Mouse (Mus musculus): ENCODE measurements around the gene Trrap.

DNA sequence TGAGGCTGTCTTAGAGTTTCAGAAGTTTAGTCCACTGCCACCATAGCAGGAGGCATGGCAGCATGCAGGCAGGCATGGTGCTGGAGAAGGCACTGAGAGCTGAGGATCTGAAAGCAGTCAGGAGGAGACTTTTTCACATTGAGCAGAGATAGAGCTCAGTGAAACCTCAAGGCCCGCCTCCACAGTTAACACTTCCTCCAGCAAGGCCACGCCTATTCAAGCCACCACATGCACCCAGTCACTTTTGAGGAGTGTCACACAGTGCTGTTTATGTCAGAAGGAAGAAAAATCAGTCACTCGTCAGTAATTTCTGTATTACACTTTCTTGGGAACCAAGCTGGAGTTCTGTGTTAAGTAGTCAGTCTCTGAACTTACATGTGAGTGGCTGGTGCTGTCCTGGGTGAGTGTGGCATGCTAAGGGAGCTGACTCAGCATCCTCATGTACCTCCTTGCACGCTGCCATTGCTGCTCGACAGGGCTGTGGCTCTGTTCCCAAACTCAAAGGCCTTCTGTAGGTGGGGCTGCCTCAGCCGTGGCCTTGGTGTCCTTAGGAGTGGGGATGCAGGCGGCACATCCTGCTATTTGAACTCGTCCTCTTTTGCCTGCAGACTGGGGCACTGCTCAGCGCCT, 64.4 kb downstream of the Trrap start:
- TF ChIP-seq CTCF (IDR thresholded peaks at IDR 0.05; ENCODE audit: extremely low read depth, insufficient read length, insufficient replicate concordance, low read depth, low read length): no peak
- TF ChIP-seq POLR2A (IDR thresholded peaks at IDR 0.05; ENCODE audit: low read depth, low read length): no peak

Data from small intestine, adult 2 months (tissue).